Mouse (Mus musculus) midbrain, postnatal 0 days (tissue): Measurements from ENCODE around the gene Sypl. TPM values are rescaled to one million over a fixed set of nuclear protein-coding genes. Genes with fewer than 3 reads are reported as not detected.

Source experiments
- ATAC-seq: fragments of 200-750 bp; cut with Nextera tagmentation; 2 replicates; pipeline ENCODE4 v1.8.0; 2017; ENCODE audit warnings: moderate number of reproducible peaks, mild to moderate bottlenecking, moderate TSS enrichment, moderate library complexity; ENCODE audit not compliant: low FRiP score
- DNase-seq: peaks from one replicate; pipeline ENCODE4 v3.0.0-alpha.2; 2015; ENCODE audit warnings: low spot score
- H3K27ac ChIP-seq: fragments of 300-500 bp; sonication (generic); 2 replicates; pipeline ENCODE4 v1.5.1; 2014; ENCODE audit warnings: low read depth, mild to moderate bottlenecking, low read length, mixed read lengths
- H3K27me3 ChIP-seq: fragments of 300-500 bp; sonication (generic); 2 replicates; pipeline ENCODE4 v1.6.1; 2014; ENCODE audit warnings: low read length, control low read depth, mixed read lengths; ENCODE audit not compliant: insufficient read depth
- H3K36me3 ChIP-seq: fragments of 300-500 bp; sonication (generic); 2 replicates; pipeline ENCODE4 v1.6.1; 2014; ENCODE audit warnings: low read length, control low read depth, mixed read lengths; ENCODE audit not compliant: insufficient read depth
- H3K4me1 ChIP-seq: fragments of 300-500 bp; sonication (generic); 2 replicates; pipeline ENCODE4 v1.6.1; 2014; ENCODE audit warnings: mild to moderate bottlenecking, control low read depth, antibody characterized with exemption, low read length, mixed read lengths; ENCODE audit not compliant: insufficient read depth
- H3K4me2 ChIP-seq: fragments of 300-500 bp; sonication (generic); 2 replicates; pipeline ENCODE4 v1.6.1; 2014; ENCODE audit warnings: low read depth, mild to moderate bottlenecking, low read length, mixed read lengths; ENCODE audit not compliant: poor library complexity, severe bottlenecking
- H3K4me3 ChIP-seq: fragments of 300-500 bp; sonication (generic); 2 replicates; pipeline ENCODE4 v1.5.1; 2014; ENCODE audit warnings: low read depth, mild to moderate bottlenecking, low read length, moderate library complexity
- H3K9ac ChIP-seq: fragments of 300-500 bp; sonication (generic); replicated peaks from 2 replicates; pipeline ENCODE4 v1.6.1; 2014; ENCODE audit warnings: mild to moderate bottlenecking, low read length, moderate library complexity, mixed read lengths; ENCODE audit not compliant: poor library complexity, severe bottlenecking
- H3K9me3 ChIP-seq: fragments of 300-500 bp; sonication (generic); 2 replicates; pipeline ENCODE4 v1.6.1; 2016; ENCODE audit warnings: low read length, control low read depth
- CTCF ChIP-seq: IDR thresholded peaks from 2 replicates; pipeline ENCODE4 v1.5.1; 2016; ENCODE audit warnings: antibody characterized with exemption, mild to moderate bottlenecking
- WGBS: fragments of 180-500 bp; shearing (Covaris S2); extraction: QIAGEN DNeasy Blood & Tissue Kit; methylation state at CpG from one replicate; pipeline ENCODE4 v1.1.7; 2014; 5-methylcytosine and 5-hydroxymethylcytosine counted together
- polyA plus RNA-seq: library from polyadenylated mRNA; unstranded; fragments of >200 nt; fragmentation: Nextera tagmentation; extraction: Ambion mirVana; gene quantifications from 2 replicates; pipeline ENCODE4 v1.2.1, GENCODE M21; 2015
- total RNA-seq: library from RNA; depleted of rRNA; stranded (reverse); fragments of >200 nt; gene quantifications from 2 replicates; pipeline ENCODE4 v1.2.3, GENCODE M21; 2014

The Sypl gene
- total and polyA plus RNA-seq, 2 experiments from 2014 or later: 15.2 to 35.2 TPM

DNA sequence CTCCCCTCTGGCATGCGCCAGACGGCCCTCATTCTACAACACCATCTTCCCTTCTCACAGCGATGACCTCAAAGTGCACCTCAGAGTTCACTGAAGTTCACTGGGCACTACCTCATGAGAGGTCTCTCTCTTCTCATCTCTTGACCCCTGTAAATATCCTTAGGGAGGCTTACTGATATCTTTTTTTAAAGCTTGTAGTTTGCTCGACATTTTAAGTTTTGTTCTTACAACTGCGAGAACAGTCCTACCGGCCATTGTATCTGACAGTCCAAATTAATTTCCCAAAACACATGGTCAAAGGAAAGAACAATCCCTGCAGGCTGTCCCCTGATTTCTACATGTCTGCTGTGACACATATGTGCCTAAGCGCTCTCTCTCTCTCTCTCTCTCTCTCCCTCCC is 35.0 kb upstream of the Sypl start:
- no peak for ATAC-seq
- Histone ChIP-seq H3K4me1 (no peaks in the 10 kb centered on the region), H3K27ac (no peak overlapping the region), H3K4me2 (no peak overlapping the region), H3K36me3 (no peaks in the 10 kb centered on the region), H3K9me3 (no peaks in the 10 kb centered on the region), H3K27me3 (no peaks in the 10 kb centered on the region), H3K9ac (no peak overlapping the region), H3K4me3 (no peak overlapping the region)
- WGBS: 87% methylated on average over 7 of the region's 7 CpGs
- no peak for DNase-seq
- no peak for TF ChIP-seq CTCF

DNA sequence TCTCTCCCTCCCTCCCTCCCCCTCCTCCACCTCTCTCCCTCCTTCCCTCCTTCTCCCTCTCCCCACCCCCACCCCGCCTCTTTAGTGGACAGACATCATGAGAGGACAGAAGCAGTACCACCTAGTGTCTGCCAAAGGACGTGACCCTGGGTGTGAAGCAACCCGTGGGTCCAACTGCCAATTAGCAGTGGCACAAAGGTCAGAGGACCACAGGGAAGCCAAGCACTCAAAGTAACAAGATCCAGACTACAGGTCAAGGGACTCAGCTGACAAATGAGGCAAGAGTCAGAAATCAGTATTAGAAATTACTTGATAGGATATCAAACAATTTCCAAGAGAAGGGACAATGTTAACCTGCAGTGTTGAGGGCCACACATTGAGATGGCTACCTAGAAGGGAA is 34.6 kb upstream of the Sypl start:
- Histone ChIP-seq H3K27me3 (no peaks in the 10 kb centered on the region), H3K27ac (no peak overlapping the region), H3K9ac (no peak overlapping the region), H3K9me3 (no peaks in the 10 kb centered on the region), H3K4me3 (no peak overlapping the region), H3K4me2 (no peak overlapping the region), H3K4me1 (no peaks in the 10 kb centered on the region), H3K36me3 (no peaks in the 10 kb centered on the region)
- ATAC-seq (no peak), DNase-seq (no peak)
- WGBS: 64% methylated on average over 3 of the region's 3 CpGs
- no peak for TF ChIP-seq CTCF

DNA sequence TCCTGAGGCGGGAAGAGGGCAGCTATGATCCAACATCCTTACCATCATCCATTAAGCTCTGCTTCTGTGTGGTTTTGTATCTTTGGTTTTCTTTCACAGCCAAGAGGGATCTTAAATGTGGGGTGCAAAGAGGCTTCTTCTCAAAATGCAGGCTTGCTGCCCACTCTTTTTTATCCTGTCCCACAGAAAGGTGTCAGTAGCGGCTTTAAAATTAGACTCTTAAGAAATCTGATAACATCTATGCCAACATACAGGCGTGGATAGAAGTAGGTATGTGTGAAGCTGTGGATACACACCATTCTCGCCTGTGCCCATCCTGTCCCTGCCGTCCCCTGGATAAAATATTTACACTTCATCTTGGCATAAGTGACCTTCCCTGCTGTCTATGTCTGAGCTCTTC is 34.2 kb upstream of the Sypl start:
- WGBS: 88% methylated on average over 5 of the region's 5 CpGs
- Histone ChIP-seq H3K36me3 (no peaks in the 10 kb centered on the region), H3K9me3 (no peaks in the 10 kb centered on the region), H3K4me1 (no peaks in the 10 kb centered on the region), H3K4me3 (no peak overlapping the region), H3K4me2 (no peak overlapping the region), H3K27ac (no peak overlapping the region), H3K27me3 (no peaks in the 10 kb centered on the region), H3K9ac (no peak overlapping the region)
- no peak for TF ChIP-seq CTCF
- DNase-seq (no peak), ATAC-seq (no peak)

DNA sequence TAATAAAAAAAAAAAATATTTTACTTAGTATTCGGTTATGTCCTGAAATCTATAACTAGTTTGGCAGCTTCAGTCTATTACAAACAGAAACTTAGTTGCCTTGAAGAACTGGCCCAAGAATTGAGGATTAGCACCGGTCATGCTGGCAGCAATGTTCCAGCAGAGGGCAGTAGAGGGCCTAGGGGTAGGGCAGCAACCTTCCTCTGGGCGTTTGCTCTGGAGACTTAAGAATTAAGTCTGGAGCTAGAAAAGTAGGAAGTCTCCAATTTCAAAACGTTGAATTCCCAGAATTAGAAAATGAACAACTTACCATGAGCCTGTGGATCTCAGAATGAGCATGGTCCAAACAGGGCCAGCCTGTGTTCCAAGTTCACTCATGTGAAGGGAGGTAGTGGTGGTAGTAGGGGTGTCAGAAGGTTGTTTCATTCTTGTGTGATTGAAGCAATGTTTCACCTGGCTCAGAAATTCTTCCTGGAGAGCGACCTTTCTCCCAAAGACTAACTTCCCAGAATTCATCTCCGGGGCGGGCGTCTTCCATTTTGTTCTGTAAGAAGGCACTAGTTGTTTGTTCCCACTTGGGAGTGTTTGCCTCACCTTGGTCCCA is 33.4 kb upstream of the Sypl start:
- no peaks in the 10 kb centered on the region for H3K4me1 ChIP-seq
- 73% methylated on average over 8 of the region's 8 CpGs for WGBS
- H3K27me3 ChIP-seq: no peaks in the 10 kb centered on the region
- no peak overlapping the region for H3K4me2 ChIP-seq
- no peaks in the 10 kb centered on the region for H3K36me3 ChIP-seq
- H3K4me3 ChIP-seq: no peak overlapping the region
- no peak overlapping the region for H3K9ac ChIP-seq
- ATAC-seq: no peak
- DNase-seq: no peak
- no peaks in the 10 kb centered on the region for H3K9me3 ChIP-seq
- TF ChIP-seq CTCF: peak; percentile 68
- no peak overlapping the region for H3K27ac ChIP-seq

DNA sequence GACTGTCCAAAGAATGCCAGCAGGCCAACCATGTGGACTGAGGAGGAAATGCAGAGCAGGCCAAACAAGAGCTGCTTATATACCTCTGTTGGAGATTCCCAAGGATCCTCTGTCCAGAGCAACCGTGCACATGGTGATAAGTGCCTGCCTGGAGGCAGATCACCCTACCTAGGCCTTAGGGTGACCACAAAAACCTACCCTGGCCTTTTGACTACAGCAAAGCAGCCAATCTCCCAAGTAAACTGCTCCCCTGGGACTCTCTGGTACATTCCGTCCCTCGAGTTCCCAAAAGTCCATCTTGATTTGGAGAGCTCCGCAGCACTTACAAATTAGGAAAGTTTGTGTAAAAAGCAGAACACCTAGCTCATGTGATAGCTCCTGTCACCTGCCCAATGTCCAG is 32.6 kb upstream of the Sypl start:
- ATAC-seq (no peak), DNase-seq (no peak)
- Histone ChIP-seq H3K36me3 (no peaks in the 10 kb centered on the region), H3K4me2 (no peak overlapping the region), H3K9ac (no peak overlapping the region), H3K4me3 (no peak overlapping the region), H3K4me1 (no peaks in the 10 kb centered on the region; the same call in 1 of the 2 replicates), H3K27me3 (no peaks in the 10 kb centered on the region), H3K9me3 (no peaks in the 10 kb centered on the region), H3K27ac (no peak overlapping the region)
- no peak for TF ChIP-seq CTCF
- 88% methylated on average over 4 of the region's 4 CpGs for WGBS

DNA sequence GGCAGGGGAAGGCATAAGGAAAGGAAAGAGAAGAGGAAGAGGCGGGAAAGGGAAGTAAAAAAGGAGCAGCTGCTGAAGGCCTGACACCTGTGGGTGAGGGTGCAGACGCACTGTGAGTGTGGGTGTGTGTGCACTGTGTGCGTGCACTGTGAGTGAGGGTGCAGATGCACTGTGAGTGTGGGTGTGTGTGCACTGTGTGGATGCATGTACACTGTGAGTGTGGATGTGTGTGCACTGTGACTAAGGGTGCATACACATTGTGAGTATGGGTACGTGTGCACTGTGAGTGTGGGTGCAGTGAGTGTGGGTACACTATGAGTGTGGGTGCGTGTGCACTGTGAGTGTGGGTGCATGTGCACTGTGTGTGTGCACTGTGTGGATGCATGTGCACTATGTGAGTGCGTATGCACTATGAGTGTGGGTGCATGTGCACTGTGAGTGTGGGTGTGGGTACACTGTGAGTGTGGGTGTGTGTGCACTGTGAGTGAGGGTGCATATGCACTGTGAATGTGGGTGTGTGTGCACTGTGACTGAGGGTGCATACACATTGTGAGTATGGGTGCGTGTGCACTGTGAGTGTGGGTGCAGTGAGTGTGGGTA is 32.1 kb upstream of the Sypl start:
- no peak overlapping the region for H3K4me3 ChIP-seq

More for the DNA sequence above, 32.1 kb upstream of the Sypl start:
- no peak overlapping the region for H3K27ac ChIP-seq
- ATAC-seq: peak; percentile 51; the same call in 1 of the 2 replicates
- H3K27me3 ChIP-seq: no peaks in the 10 kb centered on the region
- 96% methylated on average over 7 of the region's 7 CpGs for WGBS
- no peak for TF ChIP-seq CTCF
- no peak for DNase-seq
- no peak overlapping the region for H3K9ac ChIP-seq
- no peak overlapping the region for H3K4me2 ChIP-seq
- peaks cover 3% of the 10 kb centered on the region; the same call in 1 of the 2 replicates for H3K4me1 ChIP-seq
- no peaks in the 10 kb centered on the region for H3K36me3 ChIP-seq
- H3K9me3 ChIP-seq: no peaks in the 10 kb centered on the region
